Mouse (Mus musculus) ovary, postnatal 14 days (tissue): Measurements from ENCODE around the gene Spint2.
"Not testable (repeated sequence)": the region's sequence is repeated elsewhere in the genome, so short reads cannot be mapped to it uniquely, and the experiment has no call there.

Source experiments
- DNase-seq: peaks from one replicate; pipeline ENCODE4 v3.0.0; 2022; ENCODE audit warnings: low spot score

The Spint2 gene

GRCm38 (mm10) chr7:29244732-29245416 lies 36.8 kb downstream of the Spint2 start:
- no peak for DNase-seq

GRCm38 (mm10) chr7:29238019-29238967 lies 43.4 kb downstream of the Spint2 start, which contains the start of gene Yif1b:
Yif1b (plus strand) TSS chr7:29238329.
- DNase-seq = peak; percentile 90

GRCm38 (mm10) chr7:29237596-29237995 lies 44.1 kb downstream of the Spint2 start:
- DNase-seq = not testable (repeated sequence)

GRCm38 (mm10) chr7:29236593-29236992 lies 45.1 kb downstream of the Spint2 start:
- no peak for DNase-seq

- DNase-seq = no peak
Observed at GRCm38 (mm10) chr7:29234661-29235060, 47.1 kb downstream of the Spint2 start.

- no peak for DNase-seq
Observed at GRCm38 (mm10) chr7:29233745-29234144, 48.0 kb downstream of the Spint2 start.

- peak; percentile 25 for DNase-seq
Observed at GRCm38 (mm10) chr7:29232247-29233013, 49.3 kb downstream of the Spint2 start, which contains the start of gene Kcnk6. Kcnk6 (minus strand) TSS chr7:29232515.

GRCm38 (mm10) chr7:29231517-29231916 lies 50.2 kb downstream of the Spint2 start:
- no peak for DNase-seq

GRCm38 (mm10) chr7:29230560-29230959 lies 51.2 kb downstream of the Spint2 start:
- no peak for DNase-seq

- DNase-seq = no peak
Observed at GRCm38 (mm10) chr7:29228202-29228601, 53.5 kb downstream of the Spint2 start.

- DNase-seq = no peak
Observed at GRCm38 (mm10) chr7:29225520-29225919, 56.2 kb downstream of the Spint2 start.

GRCm38 (mm10) chr7:29224756-29225394 lies 56.8 kb downstream of the Spint2 start:
- DNase-seq = no peak

GRCm38 (mm10) chr7:29214846-29215245 lies 66.9 kb downstream of the Spint2 start:
- no peak for DNase-seq

- no peak for DNase-seq
Observed at GRCm38 (mm10) chr7:29214236-29214635, 67.5 kb downstream of the Spint2 start.

- DNase-seq = no peak
Observed at GRCm38 (mm10) chr7:29213675-29214082, 68.0 kb downstream of the Spint2 start, which contains the start of gene Catsperg1. Catsperg1 (minus strand) TSS chr7:29214035.

- not testable (repeated sequence) for DNase-seq
Observed at GRCm38 (mm10) chr7:29212775-29213560, 68.7 kb downstream of the Spint2 start.

GRCm38 (mm10) chr7:29212199-29212765 lies 69.4 kb downstream of the Spint2 start:
- peak; percentile 10 for DNase-seq

GRCm38 (mm10) chr7:29211415-29212198 lies 70.1 kb downstream of the Spint2 start:
- peak; percentile 86 for DNase-seq

- DNase-seq = peak; percentile 42
Observed at GRCm38 (mm10) chr7:29211013-29211412, 70.7 kb downstream of the Spint2 start.
